8 mouse cellular contexts compared by ENCODE assay signal in genomic region chr9:40749832-40750620, GRCm38 (mm10). TPM values are rescaled to one million over a fixed set of nuclear protein-coding genes. Genes with fewer than 3 reads are reported as not detected.
A peak's percentile ranks its signal among the peaks of the same experiment; 100 is the strongest.
DNase-seq lines count a peak whose midpoint lies in the region; ATAC-seq and TF ChIP-seq lines count a peak whose summit lies in the region.

No protein-coding gene starts in this region.

- H3K27ac ChIP-seq in kidney, adult 2 months (ENCODE audit: insufficient read depth, low read depth, low read length) = no peak overlapping the region
- peak overlapping the region; percentile 56 for H3K27ac ChIP-seq in hindbrain, embryonic 10.5 days

- no peaks in the 10 kb centered on the region for H3K9me3 ChIP-seq in hindbrain, embryonic 10.5 days

- TF ChIP-seq CTCF in kidney, adult 2 months (conservative IDR thresholded peaks at IDR 0.05; ENCODE audit: insufficient read depth, insufficient read length, low read depth, low read length) = no peak

- no peaks in the 10 kb centered on the region for H3K36me3 ChIP-seq in kidney, adult 2 months (ENCODE audit: control insufficient read depth, insufficient read depth, low read length)
- H3K36me3 ChIP-seq in hindbrain, embryonic 10.5 days = no peaks in the 10 kb centered on the region

- no peaks in the 10 kb centered on the region for H3K27me3 ChIP-seq in kidney, adult 2 months (replicated peaks; ENCODE audit: control insufficient read depth, insufficient read depth, low read length)
- no peaks in the 10 kb centered on the region for H3K27me3 ChIP-seq in hindbrain, embryonic 10.5 days (ENCODE audit: insufficient read depth, poor library complexity, severe bottlenecking)

- 65% methylated on average over 8 of the region's 8 CpGs for WGBS in kidney, adult 2 months
- 78% methylated on average over 8 of the region's 8 CpGs for WGBS in hindbrain, embryonic 10.5 days

- H3K4me3 ChIP-seq in kidney, adult 2 months (ENCODE audit: insufficient read depth, low read depth, low read length) = no peak overlapping the region
- no peak overlapping the region for H3K4me3 ChIP-seq in hindbrain, embryonic 10.5 days

- H3K4me1 ChIP-seq in kidney, adult 2 months (ENCODE audit: control insufficient read depth, insufficient read depth, low read length) = no peaks in the 10 kb centered on the region; the same call in 1 of the 2 replicates
- peaks cover 19% of the 10 kb centered on the region; the same call in 1 of the 2 replicates for H3K4me1 ChIP-seq in hindbrain, embryonic 10.5 days (replicated peaks)

- no peak for TF ChIP-seq POLR2A in kidney, adult 2 months (IDR thresholded peaks at IDR 0.05; ENCODE audit: low read depth, low read length)

- intact Hi-C loops in gastrocnemius, postnatal 36 days (cut with DNase I) = loop anchor here (2.0 to 10.0 kb wide), 2 partner anchors 113 to 335 kb away; no protein-coding TSS in a partner anchor

- DNase-seq in kidney, adult 2 months = peak; percentile 81
- DNase-seq in kidney, postnatal 4 days = no peak
- peak; percentile 41 to 77 for DNase-seq in cerebellum, postnatal 14 days
- no peak for DNase-seq in hindbrain, embryonic 10.5 days (ENCODE audit: low spot score)
- peak; percentile 67 for DNase-seq in mesoderm, embryonic 11.5 days (ENCODE audit: low read depth, low spot score)
- DNase-seq in gastrocnemius, postnatal 36 days = no peak
- no peak for DNase-seq in urinary bladder, postnatal 10 days (ENCODE audit: low spot score)

- peak; percentile 74 for ATAC-seq in CD4-positive, CD25-positive, alpha-beta regulatory T cell, adult 4 months

RNA-seq across cellular contexts. Expression of gene Hspa8, which starts 50.8 kb away (rescaled TPM):
- polyA plus RNA-seq in kidney, adult 2 months (2012; rRNA removed) = 3,384 and 3,621 TPM in 2 replicates
- polyA plus RNA-seq in CD4-positive, CD25-positive, alpha-beta regulatory T cell, adult 4 months (2017; shearing (Covaris generic)) = 1,000 to 10,000 TPM; 3,203 to 3,707 TPM
- polyA plus RNA-seq in hindbrain, embryonic 10.5 days (2016; fragmentation: Nextera tagmentation; extraction: Ambion mirVana) = 2,933 and 3,536 TPM in 2 replicates
- total RNA-seq in gastrocnemius, postnatal 36 days (2021) = 1,000 to 10,000 TPM; 1,032 to 1,188 TPM

Comparison
In these comparisons a context has a peak if more than half of its experiments do, and no peak if none do; other contexts are left out.
1. DNase-seq: peak in kidney, adult 2 months (single experiment), cerebellum, postnatal 14 days (2 of 2) and mesoderm, embryonic 11.5 days (single experiment); none in kidney, postnatal 4 days (0 of 2), hindbrain, embryonic 10.5 days (single experiment), gastrocnemius, postnatal 36 days (0 of 2) and urinary bladder, postnatal 10 days (single experiment).